Mouse (Mus musculus): ENCODE measurements around the gene Slc17a7.
"Not testable (repeated sequence)": the region's sequence is repeated elsewhere in the genome, so short reads cannot be mapped to it uniquely, and the experiment has no call there.

Gene Slc17a7

GRCm38 (mm10) chr7:45163735-45164490, at the start of gene Slc17a7:
Gene Slc17a7 (plus strand): TSS chr7:45163949.
- in situ Hi-C loops (cut with MboI) = no loop called here

- in situ Hi-C loops (cut with MboI) = no loop called here
Observed at GRCm38 (mm10) chr7:45117566-45117965, 46.2 kb upstream of the Slc17a7 start.

- in situ Hi-C loops (cut with MboI) = no loop called here
Observed at GRCm38 (mm10) chr7:45118336-45118735, 45.4 kb upstream of the Slc17a7 start.

GRCm38 (mm10) chr7:45119780-45120709, 43.7 kb upstream of the Slc17a7 start:
- in situ Hi-C loops (cut with MboI) = no loop called here

GRCm38 (mm10) chr7:45121404-45121803, 42.3 kb upstream of the Slc17a7 start:
- in situ Hi-C loops (cut with MboI) = no loop called here

GRCm38 (mm10) chr7:45121966-45122365, 41.8 kb upstream of the Slc17a7 start:
- in situ Hi-C loops (cut with MboI) = no loop called here

GRCm38 (mm10) chr7:45122561-45123185, 41.1 kb upstream of the Slc17a7 start:
- in situ Hi-C loops (cut with MboI) = no loop called here

- in situ Hi-C loops (cut with MboI) = no loop called here
Observed at GRCm38 (mm10) chr7:45123186-45123570, 40.6 kb upstream of the Slc17a7 start.

- in situ Hi-C loops (cut with MboI) = no loop called here
Observed at GRCm38 (mm10) chr7:45124224-45125143, 39.3 kb upstream of the Slc17a7 start, which contains the start of gene Rps11. Gene Rps11 (minus strand): TSS chr7:45124439.

GRCm38 (mm10) chr7:45125144-45125600, 38.6 kb upstream of the Slc17a7 start:
- in situ Hi-C loops (cut with MboI) = no loop called here

- in situ Hi-C loops (cut with MboI) = not testable (repeated sequence)
Observed at GRCm38 (mm10) chr7:45125649-45126048, 38.1 kb upstream of the Slc17a7 start.

GRCm38 (mm10) chr7:45126147-45126843, 37.5 kb upstream of the Slc17a7 start:
- in situ Hi-C loops (cut with MboI) = no loop called here

- in situ Hi-C loops (cut with MboI) = no loop called here
Observed at GRCm38 (mm10) chr7:45126844-45127699, 36.7 kb upstream of the Slc17a7 start.

- in situ Hi-C loops (cut with MboI) = no loop called here
Observed at GRCm38 (mm10) chr7:45127700-45128224, 36.0 kb upstream of the Slc17a7 start.

GRCm38 (mm10) chr7:45128624-45129246, 35.0 kb upstream of the Slc17a7 start, which contains the start of gene Rpl13a:
Gene Rpl13a (minus strand): TSS chr7:45128761.
- in situ Hi-C loops (cut with MboI) = no loop called here

GRCm38 (mm10) chr7:45129318-45129717, 34.4 kb upstream of the Slc17a7 start:
- in situ Hi-C loops (cut with MboI) = no loop called here

GRCm38 (mm10) chr7:45129776-45130512, 33.8 kb upstream of the Slc17a7 start:
- in situ Hi-C loops (cut with MboI) = loop anchor here (5.0 kb wide), 1 partner anchor 43 kb away; no protein-coding TSS in a partner anchor

GRCm38 (mm10) chr7:45131850-45132249, 31.9 kb upstream of the Slc17a7 start:
- in situ Hi-C loops (cut with MboI) = loop anchor here (5.0 kb wide), 1 partner anchor 45 kb away; no protein-coding TSS in a partner anchor

Data from mature B cell (primary cell).